Mouse (Mus musculus) MEL (cell line): ENCODE results near the gene Col11a2. TPM values are rescaled to one million over a fixed set of nuclear protein-coding genes. Genes with fewer than 3 reads are reported as not detected.

ENCODE experiments used
- DNase-seq: peaks from one replicate; pipeline ENCODE4 v3.0.0; 2011; ENCODE audit warnings: low read depth, low spot score
- H3K27ac ChIP-seq: 2 replicates; pipeline ENCODE4 v1.5.1; 2012; ENCODE audit warnings: low read depth, mild to moderate bottlenecking, control low read depth, low read length, moderate library complexity; ENCODE audit not compliant: control insufficient read depth
- H3K27me3 ChIP-seq, 2 experiments: fragments of 150-350 bp in 1 of 2; sonication (generic) in 1 of 2; 2 replicates each; pipeline ENCODE4 v1.6.1; 2012; ENCODE audit warnings: low read length in 2 of 2, mild to moderate bottlenecking in 2 of 2, improper control_type of control experiment in 1 of 2, moderate library complexity in 1 of 2; ENCODE audit not compliant: insufficient read depth in 2 of 2, control insufficient read depth in 1 of 2
- H3K36me3 ChIP-seq, 2 experiments: 2 replicates each; pipeline ENCODE4 v1.6.1; 2012 to 2014; ENCODE audit warnings: low read length in 2 of 2, improper control_type of control experiment in 1 of 2, inconsistent platforms in 1 of 2, mild to moderate bottlenecking in 1 of 2; ENCODE audit not compliant: insufficient read depth in 2 of 2, control insufficient read depth in 1 of 2
- H3K4me1 ChIP-seq, 2 experiments: fragments of 150-350 bp in 1 of 2; sonication (generic) in 1 of 2; 2 replicates each; pipeline ENCODE4 v1.6.1; 2012; ENCODE audit warnings: low read length in 2 of 2, improper control_type of control experiment in 1 of 2, mild to moderate bottlenecking in 1 of 2; ENCODE audit not compliant: insufficient read depth in 2 of 2, control insufficient read depth in 1 of 2
- H3K4me3 ChIP-seq, 2 experiments: fragments of 150-350 bp in 1 of 2; sonication (generic) in 1 of 2; 2 replicates each; pipeline ENCODE4 v1.5.1; 2012; ENCODE audit warnings: low read depth in 2 of 2, low read length in 2 of 2, mild to moderate bottlenecking in 2 of 2, moderate library complexity in 2 of 2, control low read depth in 1 of 2, improper control_type of control experiment in 1 of 2; ENCODE audit not compliant: control insufficient read depth in 1 of 2, insufficient read depth in 1 of 2
- H3K79me2 ChIP-seq: 2 replicates; pipeline ENCODE4 v1.6.1; 2012; ENCODE audit warnings: mild to moderate bottlenecking, low read length, moderate library complexity; ENCODE audit not compliant: control insufficient read depth, poor library complexity, insufficient read depth
- H3K9ac ChIP-seq: 2 replicates; pipeline ENCODE4 v1.6.1; 2012; ENCODE audit warnings: low read depth, mild to moderate bottlenecking, control low read depth, low read length, moderate library complexity; ENCODE audit not compliant: control insufficient read depth, poor library complexity, severe bottlenecking
- H3K9me3 ChIP-seq: fragments of 150-350 bp; sonication (generic); replicated peaks from 2 replicates; pipeline ENCODE4 v1.6.1; 2012; ENCODE audit warnings: mild to moderate bottlenecking, low read length, improper control_type of control experiment, moderate library complexity; ENCODE audit not compliant: insufficient read depth
- CHD1 ChIP-seq: IDR thresholded peaks from 2 replicates; pipeline ENCODE4 v1.6.1; 2012; ENCODE audit warnings: low read depth, mild to moderate bottlenecking, inconsistent platforms, low read length, improper control_type of control experiment
- CHD2 ChIP-seq: IDR thresholded peaks from 2 replicates; pipeline ENCODE4 v1.6.1; 2011; ENCODE audit warnings: low read length, improper control_type of control experiment
- CTCF ChIP-seq, 3 experiments: IDR thresholded peaks in 2 of 3; conservative IDR thresholded peaks in 1 of 3; 2 replicates each; pipeline ENCODE4 v1.5.1; 2011 to 2012; ENCODE audit warnings: low read length in 3 of 3, low read depth in 2 of 3, mild to moderate bottlenecking in 2 of 3, improper control_type of control experiment in 1 of 3, inconsistent platforms in 1 of 3, mixed read lengths in 1 of 3, moderate library complexity in 1 of 3; ENCODE audit not compliant: control insufficient read depth in 1 of 3, insufficient read depth in 1 of 3, poor library complexity in 1 of 3, severe bottlenecking in 1 of 3
- E2F4 ChIP-seq: IDR thresholded peaks from 2 replicates; pipeline ENCODE4 v1.6.1; 2011; ENCODE audit warnings: low read depth, low read length, improper control_type of control experiment, borderline replicate concordance
- ELF1 ChIP-seq: IDR thresholded peaks from 2 replicates; pipeline ENCODE4 v1.6.1; 2014; ENCODE audit warnings: low read depth, mild to moderate bottlenecking, inconsistent platforms, low read length, improper control_type of control experiment, moderate library complexity
- EP300 ChIP-seq, 2 experiments: IDR thresholded peaks; 2 replicates each; pipeline ENCODE4 v1.6.1; 2011; ENCODE audit warnings: improper control_type of control experiment in 2 of 2, low read length in 2 of 2, low read depth in 1 of 2, mild to moderate bottlenecking in 1 of 2
- GATA1 ChIP-seq: IDR thresholded peaks from 2 replicates; pipeline ENCODE4 v1.6.1; 2011; ENCODE audit warnings: low read depth, low read length, improper control_type of control experiment
- KAT2A ChIP-seq: conservative IDR thresholded peaks from 2 replicates; pipeline ENCODE4 v1.6.1; 2012; ENCODE audit warnings: low read depth, low read length, improper control_type of control experiment, inconsistent platforms
- MAX ChIP-seq: IDR thresholded peaks from 2 replicates; pipeline ENCODE4 v1.6.1; 2011; ENCODE audit warnings: low read length, improper control_type of control experiment
- MEF2A ChIP-seq: IDR thresholded peaks from 2 replicates; pipeline ENCODE4 v1.6.1; 2014; ENCODE audit warnings: low read depth, mild to moderate bottlenecking, inconsistent platforms, low read length, improper control_type of control experiment; ENCODE audit not compliant: poor library complexity, insufficient replicate concordance, severe bottlenecking; ENCODE audit errors: extremely low read depth
- MYC ChIP-seq: IDR thresholded peaks from 2 replicates; pipeline ENCODE4 v1.6.1; 2011; ENCODE audit warnings: low read depth, mild to moderate bottlenecking, low read length, improper control_type of control experiment, moderate library complexity
- POLR2A ChIP-seq, 2 experiments: IDR thresholded peaks; 2 replicates each; pipeline ENCODE4 v1.6.1; 2011 to 2012; ENCODE audit warnings: low read length in 2 of 2, mild to moderate bottlenecking in 2 of 2, control low read depth in 1 of 2, improper control_type of control experiment in 1 of 2, low read depth in 1 of 2, moderate library complexity in 1 of 2; ENCODE audit not compliant: control insufficient read depth in 1 of 2, insufficient read depth in 1 of 2, poor library complexity in 1 of 2
- SMC3 ChIP-seq: IDR thresholded peaks from 2 replicates; pipeline ENCODE4 v1.6.1; 2011; ENCODE audit warnings: low read depth, low read length, improper control_type of control experiment
- UBTF ChIP-seq: IDR thresholded peaks from 2 replicates; pipeline ENCODE4 v1.6.1; 2012; ENCODE audit warnings: low read depth, mild to moderate bottlenecking, inconsistent platforms, low read length, improper control_type of control experiment, moderate library complexity, borderline replicate concordance; ENCODE audit not compliant: insufficient read depth
- ZNF384 ChIP-seq: IDR thresholded peaks from 2 replicates; pipeline ENCODE4 v1.6.1; 2012; ENCODE audit warnings: low read depth, mild to moderate bottlenecking, inconsistent platforms, low read length, improper control_type of control experiment
- polyA plus RNA-seq, 2 experiments: library from polyadenylated mRNA; stranded (reverse) in 1 of 2; unstranded in 1 of 2; fragments of >175 nt in 1 of 2; fragments of >200 nt in 1 of 2; gene quantifications; 2 replicates each; pipeline versions ENCODE4 v1.2.1 to v1.2.4; 2012; ENCODE audit warnings: low replicate concordance in 2 of 2, low read depth in 1 of 2; ENCODE audit not compliant: insufficient read length in 2 of 2, insufficient read depth in 1 of 2, missing spikeins in 1 of 2
- total RNA-seq: library from RNA; depleted of rRNA; stranded (reverse); fragments of 300-350 nt; gene quantifications from 2 replicates; pipeline ENCODE4 v1.2.3, GENCODE M21; 2012

Col11a2 gene
- total and polyA plus RNA-seq, 3 experiments = 4.6 to 14.5 TPM; not detected in 1

DNA sequence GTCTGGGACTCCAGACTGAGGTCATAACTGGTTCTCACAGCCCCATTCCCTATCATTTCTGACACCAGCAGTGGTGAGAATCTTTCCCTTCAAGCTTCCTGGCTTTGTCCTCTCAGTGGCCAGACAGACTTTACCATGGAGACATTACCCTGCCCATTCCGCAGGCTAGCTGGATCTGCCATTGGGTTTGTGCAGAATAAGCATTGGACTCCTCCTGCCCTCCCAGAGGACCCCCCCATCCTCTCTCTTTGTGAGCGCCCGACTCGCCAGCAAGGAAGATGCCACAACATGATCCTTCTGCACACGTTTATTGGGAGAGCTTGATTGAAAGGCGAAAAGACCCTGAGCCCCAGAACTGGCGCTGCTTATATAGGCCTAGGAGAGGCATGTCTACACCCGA, 25.8 kb upstream of the Col11a2 start:
- Histone ChIP-seq H3K4me3 (no peak overlapping the region), H3K27ac (no peak overlapping the region), H3K36me3 (no peaks in the 10 kb centered on the region), H3K4me1 (no peaks in the 10 kb centered on the region), H3K27me3 (no peaks in the 10 kb centered on the region), H3K9me3 (no peaks in the 10 kb centered on the region), H3K79me2 (no peaks in the 10 kb centered on the region), H3K9ac (no peak overlapping the region)
- no peak for DNase-seq
- TF ChIP-seq CTCF (IDR thresholded peaks at IDR 0.05 in 2 of 3, conservative IDR thresholded peaks at IDR 0.05 in 1 of 3; ENCODE audit: control insufficient read depth in 1 of 3, insufficient read depth in 1 of 3, low read depth in 2 of 3, low read length in 3 of 3, poor library complexity in 1 of 3, severe bottlenecking in 1 of 3) (no peak), ELF1 (no peak), E2F4 (no peak), CHD2 (no peak), MEF2A (no peak)

DNA sequence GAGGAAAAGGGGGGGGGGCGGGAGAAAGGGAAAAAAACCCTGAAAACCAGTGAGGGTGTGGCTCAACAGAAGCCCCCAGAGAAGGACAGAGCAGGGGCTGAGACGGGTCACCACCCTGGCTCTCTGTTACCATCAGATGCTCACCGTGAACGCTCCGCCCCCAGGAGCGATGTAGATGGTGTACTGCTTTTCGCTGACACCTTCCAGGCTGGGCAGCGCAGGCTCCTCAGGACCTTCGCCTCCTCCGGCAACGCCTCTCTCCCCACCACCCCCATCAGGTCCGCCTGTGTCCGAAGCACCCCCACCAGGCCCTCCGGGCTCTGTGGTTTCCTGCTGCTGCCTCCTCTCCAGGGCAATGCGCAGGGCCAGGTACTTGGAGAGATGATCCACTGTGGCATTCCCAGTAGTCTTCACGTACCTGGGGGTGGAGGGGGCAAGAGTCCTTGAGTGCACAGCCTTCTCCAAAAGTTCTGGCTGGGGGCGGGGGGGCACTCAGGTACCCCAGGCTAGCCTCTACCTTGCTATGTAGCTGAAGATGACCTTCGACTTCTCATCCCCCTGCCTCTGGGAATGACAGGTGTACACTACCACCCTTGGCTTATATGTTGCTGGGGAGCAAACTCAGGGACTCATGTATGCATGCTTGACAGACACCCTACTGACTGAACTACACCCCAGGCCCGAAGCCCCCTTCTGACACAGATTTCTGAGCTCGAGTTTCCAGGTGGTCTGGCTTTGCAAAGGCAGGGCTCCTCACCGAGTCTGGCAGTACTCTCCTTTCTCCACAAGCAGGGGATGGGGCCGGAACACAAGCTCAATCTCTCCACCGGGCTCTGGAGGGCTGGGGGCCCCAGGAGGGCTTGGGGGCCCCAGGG, 17.5 kb upstream of the Col11a2 start:
- no peaks in the 10 kb centered on the region for H3K27me3 ChIP-seq
- H3K9ac ChIP-seq = no peak overlapping the region
- no peak for TF ChIP-seq MYC
- no peak for TF ChIP-seq EP300 (IDR thresholded peaks at IDR 0.05; ENCODE audit: low read depth in 1 of 2, low read length in 2 of 2)
- TF ChIP-seq ZNF384 = no peak
- no peak for TF ChIP-seq CHD1
- no peak for TF ChIP-seq KAT2A
- TF ChIP-seq UBTF = no peak
- TF ChIP-seq SMC3 = no peak
- TF ChIP-seq MEF2A = no peak
- TF ChIP-seq MAX = no peak
- no peak for TF ChIP-seq POLR2A (IDR thresholded peaks at IDR 0.05; ENCODE audit: control insufficient read depth in 1 of 2, insufficient read depth in 1 of 2, low read depth in 1 of 2, low read length in 2 of 2, poor library complexity in 1 of 2)
- TF ChIP-seq GATA1 = no peak
- DNase-seq = peak; percentile 5
- H3K79me2 ChIP-seq = peaks cover 12% of the 10 kb centered on the region
- H3K36me3 ChIP-seq = peaks cover 0 to 7% of the 10 kb centered on the region in 2 experiments; a peak in 2 of 4 replicates
- no peak overlapping the region for H3K4me3 ChIP-seq
- peaks cover 0 to 12% of the 10 kb centered on the region in 2 experiments; a peak in 1 of 4 replicates for H3K4me1 ChIP-seq
- H3K9me3 ChIP-seq = no peaks in the 10 kb centered on the region
- no peak overlapping the region for H3K27ac ChIP-seq
